Mouse (Mus musculus) left cerebral cortex, adult 18-20 months (tissue): Measurements from ENCODE around the gene Ppp1r13b. TPM values are rescaled to one million over a fixed set of nuclear protein-coding genes. Genes with fewer than 3 reads are reported as not detected.

Experiments
- DNase-seq, 2 experiments: peaks; one replicate each; pipeline ENCODE4 v3.0.0; 2021 to 2022; ENCODE audit warnings: low spot score in 2 of 2, mixed read lengths in 1 of 2
- total RNA-seq, 2 experiments: library from RNA; stranded (reverse); gene quantifications; 2 replicates each; pipeline ENCODE4 v1.2.3; 2021

Ppp1r13b gene
- total RNA-seq, 2 experiments from 2014 or later = 58.8 to 67.3 TPM

- DNase-seq = peak; percentile 67 to 74
Observed at GRCm38 (mm10) chr12:111920046-111920445, 12.1 kb upstream of the Ppp1r13b start.

DNA sequence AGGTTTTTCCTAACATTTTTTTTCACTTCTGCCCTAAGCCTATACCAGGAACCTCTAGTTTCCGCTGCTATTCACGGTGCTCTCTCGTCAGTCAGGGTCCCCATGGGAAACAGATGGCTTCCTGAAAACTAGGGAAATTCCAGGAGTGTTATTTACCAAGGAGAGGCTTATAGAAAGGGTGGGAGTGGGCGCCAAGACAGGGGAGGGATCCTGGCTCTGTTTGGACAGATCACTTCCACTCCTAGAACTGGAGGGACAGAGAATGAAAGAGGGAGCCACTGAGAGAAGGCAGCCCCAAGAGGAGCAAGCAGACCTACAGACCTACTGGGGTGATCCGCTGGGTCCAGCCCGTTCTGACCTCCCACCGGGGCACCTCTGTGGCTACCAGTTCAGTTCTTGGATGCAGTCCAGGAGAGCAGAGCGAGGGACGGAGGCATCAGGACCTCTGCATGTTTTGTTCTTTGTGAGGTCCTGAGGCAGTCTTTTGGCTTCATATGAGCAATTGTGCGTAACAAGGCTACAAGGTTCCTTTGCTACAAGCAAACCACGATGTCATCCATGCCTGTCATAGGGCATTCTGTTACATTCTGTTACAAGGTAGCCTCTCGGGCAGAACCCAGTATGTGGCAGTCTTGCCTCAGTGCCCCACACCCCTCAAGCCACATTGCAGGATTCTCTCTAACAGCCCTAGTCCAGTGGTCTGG lies 8.8 kb upstream of the Ppp1r13b start:
- no peak for DNase-seq

DNA sequence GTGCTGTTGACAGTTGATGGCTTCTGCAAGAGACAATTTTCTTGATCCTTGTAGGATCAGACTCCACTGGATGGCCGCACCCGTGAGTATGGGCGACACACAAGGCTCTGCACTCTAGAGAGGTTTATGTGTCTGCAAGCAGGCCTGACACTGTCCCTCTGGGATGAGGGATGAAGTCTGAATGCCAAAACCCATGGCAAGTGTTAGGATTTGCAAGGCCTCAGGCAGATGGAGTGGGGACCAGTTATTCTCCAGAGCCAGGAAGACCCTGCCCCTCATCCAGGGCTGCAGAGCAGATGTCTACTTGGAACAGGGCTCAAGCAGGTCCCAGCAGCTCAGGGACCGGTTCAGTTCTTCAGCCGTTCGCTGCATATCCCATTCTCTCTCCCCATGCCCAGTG lies 7.9 kb upstream of the Ppp1r13b start:
- no peak for DNase-seq

DNA sequence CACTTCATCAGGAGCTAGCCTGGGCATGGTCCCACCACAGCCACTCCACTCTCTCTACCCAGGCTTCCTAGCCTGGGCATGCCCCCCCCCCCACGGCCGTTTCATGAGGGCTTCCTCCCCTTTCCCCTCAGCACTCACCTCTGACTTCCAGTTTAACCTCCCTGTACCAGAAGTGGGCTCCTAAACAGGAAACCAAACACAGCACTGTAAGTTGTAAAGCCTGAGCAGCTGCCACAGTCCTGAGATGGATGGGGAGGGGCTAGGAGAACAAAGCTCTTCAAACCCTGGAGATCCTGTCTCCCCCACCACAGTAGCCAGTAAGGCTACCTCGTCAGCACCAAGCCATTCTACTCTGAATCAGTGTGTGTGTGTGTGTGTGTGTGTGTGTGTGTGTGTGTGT lies 6.1 kb upstream of the Ppp1r13b start:
- no peak for DNase-seq

- DNase-seq = peak in 1 of 2 experiments; percentile 38
Observed at GRCm38 (mm10) chr12:111912802-111913201, 4.9 kb upstream of the Ppp1r13b start.

DNA sequence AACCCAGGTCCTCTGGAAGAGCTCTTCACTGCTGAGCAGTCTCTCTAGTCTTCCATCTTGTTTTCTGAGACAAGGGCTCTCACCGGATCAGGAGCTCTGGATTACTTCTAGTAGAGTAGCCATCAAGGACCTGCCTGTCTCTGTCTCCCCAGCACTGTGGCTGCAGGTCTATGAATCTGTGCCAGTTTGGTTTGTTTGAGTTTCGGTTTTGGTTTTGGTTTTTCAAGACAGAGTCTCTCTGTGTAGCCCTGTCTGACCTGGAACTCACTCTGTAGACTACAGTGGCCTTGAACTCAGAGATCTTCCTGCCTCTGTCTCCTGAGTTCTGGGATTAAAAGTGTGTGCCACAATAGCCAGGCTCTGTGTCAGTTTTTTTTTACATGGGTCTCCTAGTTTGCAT lies 3.9 kb upstream of the Ppp1r13b start:
- no peak for DNase-seq

DNA sequence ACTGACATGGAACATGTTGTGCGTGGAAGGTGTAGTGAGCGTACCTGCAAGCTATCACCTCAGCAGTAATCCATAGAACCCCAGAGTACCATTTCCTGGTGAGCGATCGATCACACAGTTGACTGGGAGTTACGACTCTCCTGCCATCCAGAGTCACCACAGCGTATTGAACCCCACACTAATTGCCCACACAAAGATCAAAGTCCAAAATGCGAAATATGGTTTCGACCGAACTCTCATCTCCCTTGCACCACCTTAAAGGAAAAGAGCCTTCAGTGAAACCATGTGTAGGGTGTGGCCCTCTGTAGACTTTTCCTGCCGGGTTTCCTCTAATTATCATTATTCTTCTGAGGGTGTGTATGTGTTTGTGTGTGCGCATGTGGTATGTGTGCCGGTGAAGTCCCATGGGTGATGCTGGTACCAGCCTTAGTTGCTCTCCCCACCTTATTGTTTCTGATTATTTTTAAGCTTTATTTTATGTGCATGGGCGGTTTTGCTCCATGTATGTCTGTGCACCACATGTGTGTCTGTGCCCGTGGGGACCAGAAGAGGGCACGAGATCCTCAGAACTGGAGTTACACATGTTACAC lies 3.4 kb upstream of the Ppp1r13b start:
- DNase-seq = no peak

- DNase-seq = no peak
Observed at GRCm38 (mm10) chr12:111908997-111909550, 1.2 kb upstream of the Ppp1r13b start.

GRCm38 (mm10) chr12:111907421-111907891 lies 454 bp downstream of the Ppp1r13b start:
- DNase-seq = peak; percentile 47 to 66

DNA sequence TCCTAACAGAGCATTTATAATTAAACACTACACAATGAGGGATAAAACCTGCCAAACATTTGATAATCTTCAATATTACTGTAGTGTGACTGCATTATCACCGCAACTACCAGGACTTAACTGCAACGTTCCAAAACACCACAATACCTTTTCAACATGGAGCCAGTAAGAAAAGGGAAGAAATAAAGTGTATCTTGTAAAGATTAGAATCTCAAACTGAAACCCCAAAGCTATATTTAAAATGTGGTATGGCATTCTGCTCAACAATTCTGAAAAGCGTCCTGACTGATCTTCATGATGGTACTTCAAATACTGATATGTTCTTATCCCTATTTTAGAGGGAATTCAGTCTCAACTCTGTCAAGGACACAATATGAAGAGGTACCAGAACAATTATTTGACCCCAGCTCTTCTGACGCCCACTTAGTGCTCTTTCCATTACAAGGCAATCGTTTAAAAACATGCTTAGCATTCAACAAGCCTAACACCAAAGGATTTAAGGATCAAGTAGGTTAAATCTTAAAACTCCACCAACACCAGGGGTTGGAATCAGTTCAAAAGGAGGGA lies 1.5 kb downstream of the Ppp1r13b start:
- no peak for DNase-seq

GRCm38 (mm10) chr12:111902488-111902887 lies 5.4 kb downstream of the Ppp1r13b start:
- DNase-seq = no peak

DNA sequence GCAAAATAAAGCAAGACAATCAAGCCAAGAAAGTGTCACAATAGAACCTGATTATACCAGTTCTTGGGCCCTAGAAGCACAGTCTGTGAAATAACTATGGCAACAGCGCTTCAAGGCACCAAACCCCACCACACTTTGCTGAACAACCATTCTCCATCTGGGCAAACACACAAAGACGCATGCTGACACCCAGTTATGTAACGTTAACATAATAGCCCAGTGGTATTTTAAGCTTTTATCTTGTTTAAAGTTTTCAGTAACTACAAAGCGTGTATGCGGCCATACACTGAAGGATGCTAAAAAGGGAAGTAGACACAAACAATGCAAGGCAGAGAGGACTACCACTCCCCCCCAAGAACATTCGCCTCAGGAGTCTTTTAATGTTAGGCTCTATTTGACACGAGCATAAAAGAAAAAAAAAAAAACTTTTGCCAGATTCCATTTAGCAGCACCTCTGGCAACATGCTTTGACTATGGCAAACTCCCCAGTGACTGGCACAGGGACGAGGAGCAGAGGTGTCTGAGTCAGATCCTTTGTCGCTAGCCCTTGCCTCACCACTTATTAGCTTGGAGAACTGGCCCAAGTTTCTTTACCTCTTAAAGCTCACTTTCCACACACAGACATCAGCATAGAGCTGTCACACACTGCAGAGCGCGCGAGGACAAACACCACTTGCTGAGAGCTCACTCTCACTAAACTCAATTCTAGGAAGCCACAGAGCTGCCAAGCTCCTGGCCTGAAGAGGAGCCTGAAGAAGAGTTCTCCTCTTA lies 6.6 kb downstream of the Ppp1r13b start:
- no peak for DNase-seq

GRCm38 (mm10) chr12:111899646-111900045 lies 8.3 kb downstream of the Ppp1r13b start:
- DNase-seq = no peak

DNA sequence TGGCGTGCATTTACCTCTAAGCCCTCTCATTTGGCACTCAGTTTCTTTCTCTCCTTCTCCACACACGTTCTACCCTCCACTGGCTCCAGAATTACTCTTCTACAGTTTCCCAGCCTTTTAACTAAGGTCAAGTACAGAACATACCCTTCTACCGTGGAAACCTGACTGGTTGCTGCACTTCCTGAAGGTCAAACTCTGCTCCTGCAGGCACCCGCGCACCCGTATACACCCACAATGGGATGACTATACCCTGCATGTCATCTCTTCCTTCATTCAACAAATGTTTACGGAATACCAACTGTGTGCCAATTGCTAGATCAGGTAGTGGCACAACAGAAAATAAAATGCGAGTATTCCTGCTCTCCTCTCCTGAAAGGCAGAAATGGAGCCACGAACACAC lies 9.2 kb downstream of the Ppp1r13b start:
- DNase-seq = no peak

- DNase-seq = no peak
Observed at GRCm38 (mm10) chr12:111896908-111897661, 10.8 kb downstream of the Ppp1r13b start.

- no peak for DNase-seq
Observed at GRCm38 (mm10) chr12:111894082-111894481, 13.8 kb downstream of the Ppp1r13b start.

DNA sequence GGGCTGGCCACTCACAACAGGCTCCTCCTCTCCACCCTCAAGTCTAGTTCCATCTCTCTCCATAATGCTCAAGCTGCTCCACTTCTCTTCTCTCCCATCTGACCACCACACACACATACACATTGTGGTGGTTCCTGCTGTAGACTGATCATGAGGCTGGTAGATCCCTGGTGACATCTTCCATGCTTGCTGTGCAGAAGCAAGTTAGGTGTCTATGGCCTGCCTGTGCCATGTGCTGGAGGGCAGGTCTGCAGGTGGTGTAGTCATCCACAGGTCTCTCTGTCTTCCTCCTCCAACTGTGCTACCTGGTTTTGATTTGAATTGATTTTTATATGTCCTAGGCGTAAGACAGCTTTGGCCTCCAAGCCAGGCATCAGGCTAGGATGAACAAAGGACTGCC lies 14.9 kb downstream of the Ppp1r13b start:
- DNase-seq = no peak

DNA sequence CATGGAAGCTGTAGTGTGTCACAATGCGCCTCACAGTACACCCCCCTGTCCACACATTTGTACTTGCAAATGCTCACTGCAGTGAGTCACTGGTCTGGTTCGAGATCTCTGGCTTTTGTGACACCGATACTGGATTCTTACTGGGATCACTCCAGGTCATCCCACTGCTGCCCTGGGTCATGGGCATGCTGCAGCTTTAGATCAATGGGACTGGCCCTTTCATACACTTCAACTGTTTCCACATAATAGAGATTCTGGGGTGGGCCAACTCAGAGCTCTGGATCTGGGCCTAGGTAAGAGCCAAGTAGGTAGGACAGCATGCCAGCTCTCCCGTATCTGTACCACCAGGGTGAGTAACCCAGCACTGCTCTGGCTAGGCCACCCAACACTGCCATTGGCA lies 16.1 kb downstream of the Ppp1r13b start:
- DNase-seq = no peak

DNA sequence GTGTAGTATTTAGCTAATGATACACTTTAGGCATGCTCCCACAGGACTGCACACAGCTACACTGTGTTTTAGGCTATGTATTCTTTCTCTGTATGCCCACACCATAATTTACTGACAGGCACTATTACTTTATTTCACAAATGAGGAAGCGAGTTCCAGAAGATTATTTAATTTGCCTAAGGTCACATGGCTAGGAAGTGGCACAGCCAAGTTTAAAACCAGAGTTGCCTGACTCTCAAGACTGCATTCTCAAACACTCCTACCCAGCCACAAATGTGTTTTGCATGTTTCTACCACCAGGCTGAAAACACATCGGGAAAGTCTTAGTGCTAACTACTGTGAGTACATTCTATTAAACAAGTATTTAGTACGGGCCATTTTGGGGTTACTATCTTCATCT lies 18.7 kb downstream of the Ppp1r13b start:
- no peak for DNase-seq

DNA sequence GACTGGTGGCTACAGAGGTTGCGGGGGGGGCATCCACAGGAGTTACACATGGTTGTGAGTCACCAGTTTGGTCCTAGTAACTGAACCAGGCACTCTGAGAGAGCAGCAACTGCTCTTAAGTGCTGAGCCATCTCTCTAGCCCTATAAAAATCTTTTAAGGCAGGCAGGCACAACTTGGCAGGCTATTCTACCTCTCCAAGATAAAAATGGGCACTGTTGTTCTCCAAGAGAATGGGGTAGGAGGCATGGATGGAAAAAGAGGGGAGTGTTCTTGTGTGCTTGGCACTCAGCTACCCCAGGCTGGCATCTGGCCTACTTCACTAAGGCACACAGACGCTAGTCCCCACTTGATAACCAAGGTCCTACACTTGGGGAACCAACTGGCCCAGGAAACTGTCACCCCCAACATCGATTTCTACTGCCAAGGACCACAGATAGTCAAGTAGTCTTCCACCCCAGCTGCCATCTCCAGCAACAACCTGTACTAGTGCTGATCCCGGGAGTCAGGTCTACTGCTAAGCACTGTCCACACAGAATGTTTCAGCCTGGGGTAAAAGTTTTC lies 19.5 kb downstream of the Ppp1r13b start:
- DNase-seq = peak; percentile 29 to 30
